Mouse (Mus musculus) telencephalon, adult 2 months (tissue): Measurements from ENCODE around the gene Eml6.
A peak's percentile ranks its signal among the peaks of the same experiment; 100 is the strongest.

Experiments
- DNase-seq: peaks from one replicate; pipeline ENCODE4 v3.0.0-alpha.2; 2011; ENCODE audit warnings: low read depth, low spot score

The Eml6 gene

GRCm38 (mm10) chr11:29748750-29749467 is 276.9 kb downstream of the Eml6 start:
- no peak for DNase-seq

GRCm38 (mm10) chr11:29747881-29748280 is 278.0 kb downstream of the Eml6 start:
- DNase-seq: no peak

GRCm38 (mm10) chr11:29747365-29747764 is 278.5 kb downstream of the Eml6 start:
- DNase-seq: peak; percentile 56

- DNase-seq: no peak
Observed at GRCm38 (mm10) chr11:29746203-29746602, 279.6 kb downstream of the Eml6 start.

GRCm38 (mm10) chr11:29745513-29745912 is 280.3 kb downstream of the Eml6 start:
- DNase-seq: no peak

GRCm38 (mm10) chr11:29744760-29745430 is 280.9 kb downstream of the Eml6 start:
- no peak for DNase-seq

GRCm38 (mm10) chr11:29739752-29740151 is 286.1 kb downstream of the Eml6 start:
- DNase-seq: no peak

DNA sequence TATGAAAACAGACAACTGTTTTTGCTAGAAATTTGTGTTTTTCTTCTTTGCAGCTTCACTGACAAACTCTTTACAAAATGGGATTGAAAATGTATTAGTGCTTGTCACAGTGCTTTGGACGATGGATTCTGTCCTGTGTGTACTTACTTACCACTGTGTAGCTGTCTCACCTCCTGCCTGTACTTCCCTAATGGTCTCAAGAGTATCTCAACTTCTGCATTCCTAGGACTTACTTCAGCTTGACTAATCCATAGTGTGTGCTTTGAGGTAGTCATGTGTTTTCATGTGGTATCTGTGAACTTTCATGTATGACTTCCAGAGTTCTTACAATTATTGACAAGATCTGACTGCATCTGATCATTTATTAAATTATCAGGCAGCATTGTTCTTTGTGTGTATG is 297.9 kb downstream of the Eml6 start:
- DNase-seq: no peak

GRCm38 (mm10) chr11:29725610-29726009 is 300.2 kb downstream of the Eml6 start:
- no peak for DNase-seq

GRCm38 (mm10) chr11:29725167-29725566 is 300.7 kb downstream of the Eml6 start:
- peak; percentile 76 for DNase-seq

DNA sequence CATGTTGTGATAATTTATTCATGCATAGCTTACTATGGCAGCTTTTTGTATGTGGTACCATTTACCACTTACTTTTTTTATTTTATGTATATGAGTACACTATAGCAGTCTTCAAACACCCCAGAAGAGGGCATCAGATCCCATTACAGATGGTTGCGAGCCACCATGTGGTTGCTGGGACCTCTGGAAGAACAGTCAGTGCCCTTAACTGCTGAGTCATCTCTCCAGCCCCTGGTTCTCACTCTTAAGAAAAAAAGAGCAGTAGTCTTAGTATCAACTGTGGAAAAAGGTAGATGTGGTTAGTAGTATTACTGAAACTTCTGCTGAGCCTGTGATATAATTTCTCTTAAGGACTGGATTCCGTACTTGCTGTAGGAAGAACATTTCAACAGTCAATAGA is 301.6 kb downstream of the Eml6 start:
- DNase-seq: no peak

- no peak for DNase-seq
Observed at GRCm38 (mm10) chr11:29719597-29719996, 306.2 kb downstream of the Eml6 start.

DNA sequence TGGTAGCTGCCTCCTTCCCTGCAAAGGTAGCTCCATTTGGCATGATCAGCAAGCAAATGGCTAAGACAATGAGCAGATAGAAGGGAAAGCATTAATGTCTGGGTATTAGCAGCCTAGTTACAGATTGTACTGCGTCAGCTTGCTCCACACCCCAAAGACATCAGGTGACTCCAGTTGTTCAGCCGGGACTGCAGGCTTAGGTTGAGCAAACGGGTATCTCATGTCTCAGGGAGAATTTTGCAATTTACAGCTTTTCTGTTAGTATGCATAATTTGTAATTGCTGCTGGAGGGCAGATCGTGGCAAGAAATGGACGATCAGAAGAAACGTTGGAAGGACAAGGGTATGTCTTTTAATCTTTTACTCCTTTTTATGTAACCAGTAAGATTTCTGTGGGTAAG is 307.3 kb downstream of the Eml6 start:
- peak; percentile 63 for DNase-seq

DNA sequence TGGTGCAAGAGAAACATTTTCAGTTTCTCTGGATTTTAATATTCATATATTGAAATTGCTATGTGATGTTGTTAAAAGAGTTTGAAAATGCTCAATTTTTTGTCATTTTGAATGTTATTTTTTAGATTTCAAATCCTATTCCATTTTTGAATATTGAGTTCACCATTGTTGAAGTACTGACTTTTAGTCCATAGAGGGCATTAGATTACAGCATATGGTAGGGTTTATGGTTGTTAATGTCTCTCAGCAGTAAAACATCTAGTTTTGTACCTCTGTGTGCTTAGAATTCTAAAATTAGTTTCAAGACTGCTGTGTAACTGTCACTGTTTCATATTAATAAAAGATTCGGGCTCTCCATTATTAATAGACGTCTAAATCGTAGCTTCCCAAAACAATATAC is 310.3 kb downstream of the Eml6 start:
- DNase-seq: no peak

DNA sequence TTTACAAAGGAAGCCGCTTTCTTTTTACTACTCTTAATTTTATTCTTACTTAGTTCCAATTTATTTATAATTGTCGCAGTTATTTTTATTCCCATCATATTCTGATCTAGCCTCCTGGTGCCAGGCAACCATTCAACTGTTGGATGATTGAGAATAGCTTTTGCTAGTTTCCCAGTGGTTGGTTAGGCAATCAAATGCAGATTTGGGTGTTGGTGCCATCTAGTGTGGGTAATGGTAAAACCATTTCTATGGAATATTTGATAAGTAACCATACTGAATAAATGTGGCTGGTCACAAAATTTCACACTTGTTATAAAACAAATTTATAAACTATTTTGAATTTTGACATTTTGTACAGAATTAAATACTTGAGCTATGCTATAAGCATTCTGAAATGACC is 311.0 kb downstream of the Eml6 start:
- DNase-seq: no peak

GRCm38 (mm10) chr11:29714114-29714513 is 311.7 kb downstream of the Eml6 start:
- no peak for DNase-seq

DNA sequence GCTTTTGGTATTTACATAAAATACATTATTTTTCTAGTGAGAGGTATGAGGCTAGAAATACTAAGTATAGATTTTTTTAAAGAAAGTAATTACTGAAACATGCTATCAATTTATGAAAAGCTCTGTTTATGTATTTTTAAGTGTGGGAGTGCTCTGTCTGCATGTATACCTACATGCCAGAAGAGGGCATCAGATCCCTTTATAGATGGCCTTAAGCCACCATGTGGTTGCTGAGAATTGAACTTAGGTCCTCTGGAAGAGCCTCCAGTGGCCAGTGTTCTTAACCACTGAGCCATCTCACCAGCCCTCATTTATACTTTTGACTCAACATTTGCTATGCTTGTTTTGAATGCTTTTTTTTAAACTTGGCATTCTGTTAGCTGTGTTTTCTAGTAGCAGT is 316.3 kb downstream of the Eml6 start:
- no peak for DNase-seq

- DNase-seq: no peak
Observed at GRCm38 (mm10) chr11:29706845-29707244, 319.0 kb downstream of the Eml6 start.

DNA sequence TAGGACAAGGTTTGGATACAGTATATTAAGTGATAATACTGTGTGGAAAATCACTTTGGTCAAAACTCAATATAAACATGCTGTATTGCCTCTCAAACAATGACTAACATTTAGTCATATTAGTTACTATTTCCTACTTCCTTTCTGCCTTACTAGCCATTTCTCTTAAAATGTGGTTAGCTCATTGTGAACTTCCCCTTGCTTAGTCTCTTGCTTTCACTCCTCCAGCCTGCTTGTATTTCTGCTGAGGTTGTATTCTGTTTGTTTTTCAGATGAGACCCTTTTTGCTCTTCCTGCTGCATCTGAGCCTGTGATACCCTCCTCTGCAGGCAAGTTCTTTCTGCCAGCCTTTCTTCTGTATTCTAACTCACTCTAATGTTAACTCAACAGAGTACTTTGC is 320.6 kb downstream of the Eml6 start:
- no peak for DNase-seq

GRCm38 (mm10) chr11:29702721-29703120 is 323.1 kb downstream of the Eml6 start:
- DNase-seq: no peak

DNA sequence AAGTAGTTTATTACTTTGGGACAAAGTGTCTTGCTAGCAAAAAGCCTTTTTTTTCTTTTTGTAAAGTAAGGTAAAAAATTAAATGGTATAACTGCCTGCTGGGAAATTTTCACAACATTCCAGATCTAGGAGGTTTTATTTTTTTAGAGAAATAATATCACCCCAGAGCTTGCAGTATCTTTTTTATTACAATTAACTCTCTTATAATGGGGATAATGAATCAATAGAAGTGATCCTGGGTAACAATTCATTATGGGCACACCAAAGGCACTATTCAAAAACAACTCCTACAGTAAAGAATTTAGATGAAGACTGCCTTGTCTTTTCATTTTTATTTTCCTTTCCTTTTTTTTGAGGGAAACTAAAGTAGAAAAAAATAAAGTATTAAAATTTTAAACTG is 331.1 kb downstream of the Eml6 start:
- no peak for DNase-seq

DNA sequence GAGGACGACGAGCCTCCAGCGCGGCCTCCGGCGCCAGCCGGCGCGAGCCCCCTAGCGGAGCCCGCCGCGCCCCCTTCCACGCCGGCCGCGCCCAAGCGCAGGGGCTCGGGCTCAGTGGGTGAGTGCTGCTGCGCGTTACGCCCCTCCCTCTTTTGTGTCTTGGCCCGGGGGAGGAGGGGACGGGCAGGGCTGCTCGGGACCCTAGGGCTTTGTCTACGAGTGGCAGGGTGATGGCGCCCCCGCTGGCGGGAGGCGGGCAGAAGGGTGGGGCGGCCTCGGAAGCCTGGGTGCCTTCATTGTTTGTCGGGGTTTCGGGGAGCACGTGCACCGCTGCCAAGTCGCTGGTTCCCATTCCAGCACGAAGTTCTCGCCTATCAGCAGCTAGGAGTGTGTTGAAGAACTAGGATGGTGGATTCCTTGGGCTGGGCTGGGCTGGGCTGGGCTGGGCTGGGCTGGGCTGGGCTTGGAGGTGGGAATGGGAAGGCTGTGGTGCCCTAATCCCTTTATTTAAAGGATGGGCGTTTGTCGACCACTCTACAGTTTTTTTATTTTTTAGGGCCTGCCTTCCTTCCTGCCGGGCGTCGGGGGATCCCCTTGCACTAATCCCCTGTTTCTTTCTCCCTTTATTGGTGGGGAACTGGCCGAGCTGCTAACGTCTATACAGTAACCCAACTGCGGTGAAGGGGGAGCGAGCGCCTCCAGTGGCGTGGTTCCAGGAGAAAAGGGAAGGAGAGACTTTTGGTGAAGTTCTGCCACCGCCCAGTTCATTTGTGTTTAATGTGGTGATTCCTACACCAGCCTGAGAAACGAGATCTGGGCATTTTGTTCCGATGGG is 332.0 kb downstream of the Eml6 start:
- DNase-seq: peak; percentile 58
